Mouse (Mus musculus) spleen, adult 2 months (tissue): Measurements from ENCODE around the gene Tgif1. TPM values are rescaled to one million over a fixed set of nuclear protein-coding genes. Genes with fewer than 3 reads are reported as not detected.
A peak's percentile ranks its signal among the peaks of the same experiment; 100 is the strongest.
"Not testable (repeated sequence)": the region's sequence is repeated elsewhere in the genome, so short reads cannot be mapped to it uniquely, and the experiment has no call there.

Experiments used
- DNase-seq, 2 experiments: peaks; one replicate each; pipeline versions ENCODE4 v3.0.0 to v3.0.0-alpha.2; 2012 to 2021; ENCODE audit warnings: low spot score in 2 of 2, low read depth in 1 of 2
- H3K27ac ChIP-seq: fragments of 200-500 bp; 2 replicates; pipeline ENCODE4 v1.5.1; 2012; ENCODE audit warnings: low read length, inconsistent platforms; ENCODE audit not compliant: insufficient read depth
- H3K27me3 ChIP-seq: fragments of 200-500 bp; 2 replicates; pipeline ENCODE4 v1.6.1; 2012; ENCODE audit warnings: mild to moderate bottlenecking, moderate library complexity, low read length, inconsistent platforms; ENCODE audit not compliant: control insufficient read depth, insufficient read depth
- H3K36me3 ChIP-seq: fragments of 200-500 bp; 2 replicates; pipeline ENCODE4 v1.6.1; 2012; ENCODE audit warnings: mild to moderate bottlenecking, low read length, inconsistent platforms; ENCODE audit not compliant: control insufficient read depth, insufficient read depth
- H3K4me1 ChIP-seq: fragments of 200-500 bp; 2 replicates; pipeline ENCODE4 v1.6.1; 2011; ENCODE audit warnings: inconsistent platforms; ENCODE audit not compliant: control insufficient read depth, insufficient read depth, insufficient read length
- H3K4me3 ChIP-seq: fragments of 200-500 bp; 2 replicates; pipeline ENCODE4 v1.5.1; 2011; ENCODE audit warnings: mild to moderate bottlenecking, inconsistent platforms; ENCODE audit not compliant: insufficient read depth, insufficient read length; ENCODE audit errors: extremely low read depth
- CTCF ChIP-seq: fragments of 200-500 bp; IDR thresholded peaks from 2 replicates; pipeline ENCODE4 v1.5.1; 2011; ENCODE audit warnings: mild to moderate bottlenecking, inconsistent platforms; ENCODE audit not compliant: insufficient read depth, insufficient read length, insufficient replicate concordance; ENCODE audit errors: extremely low read depth
- POLR2A ChIP-seq: fragments of 200-500 bp; IDR thresholded peaks from 2 replicates; pipeline ENCODE4 v1.6.1; 2011; ENCODE audit warnings: low read depth, low read length, inconsistent platforms
- WGBS: fragments of 180-500 bp; shearing (Covaris S2); methylation state at CpG from one replicate; pipeline ENCODE4 v1.1.7; 2018; 5-methylcytosine and 5-hydroxymethylcytosine counted together
- polyA plus RNA-seq: library from polyadenylated mRNA; depleted of rRNA; stranded (reverse); fragments of >200 nt; gene quantifications from 2 replicates; pipeline ENCODE4 v1.2.3, GENCODE M21; 2012

The Tgif1 gene
- polyA plus RNA-seq, 1 experiment, result 22.2 TPM

DNA sequence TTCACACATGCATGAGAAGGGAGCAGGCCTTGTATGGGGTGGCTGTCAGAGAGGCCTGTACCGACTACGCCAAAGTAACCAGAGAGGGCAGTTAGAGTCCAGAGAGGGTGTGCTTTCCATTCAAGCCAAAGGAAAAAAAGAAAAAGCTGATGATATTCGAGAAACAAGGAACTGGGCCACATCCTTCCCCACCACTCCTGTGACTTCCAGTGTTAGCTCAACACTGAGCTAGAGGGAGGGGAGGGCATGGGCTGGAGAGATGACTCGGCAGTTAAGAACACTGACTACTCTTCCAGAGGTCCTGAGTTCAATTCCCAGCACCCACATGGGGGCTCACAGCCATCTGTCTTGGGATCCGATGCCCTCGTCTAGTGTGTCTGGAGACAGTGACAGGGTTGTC, 24.1 kb downstream of the Tgif1 start:
- no peak for DNase-seq
- WGBS, result 75% methylated on average over 6 of the region's 6 CpGs

DNA sequence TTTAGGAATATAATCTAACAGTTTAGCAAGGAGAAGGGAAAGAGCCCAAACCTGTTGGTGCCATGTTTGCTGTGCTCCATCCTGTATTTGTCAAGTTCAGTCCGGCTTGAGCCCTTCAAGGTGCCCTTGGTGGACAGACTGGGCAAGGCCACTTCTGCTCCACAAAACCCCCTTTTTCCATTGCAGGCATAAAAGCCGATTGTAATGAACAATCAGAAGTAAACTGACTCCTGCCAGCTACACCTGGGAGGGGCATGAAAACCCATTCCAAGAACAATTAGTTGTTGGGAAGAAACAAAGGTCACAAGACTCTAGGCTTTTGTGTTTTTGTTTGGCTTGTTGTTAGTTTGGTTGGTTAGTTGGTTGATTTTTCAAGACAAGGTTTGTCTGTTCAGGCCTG, 24.8 kb downstream of the Tgif1 start:
- no peaks in the 10 kb centered on the region for H3K4me1 ChIP-seq
- TF ChIP-seq POLR2A (no peak), CTCF (no peak)
- 89% methylated on average over 2 of the region's 2 CpGs for WGBS
- DNase-seq, result no peak
- H3K27me3 ChIP-seq, result no peaks in the 10 kb centered on the region
- H3K36me3 ChIP-seq, result no peaks in the 10 kb centered on the region
- no peak overlapping the region for H3K4me3 ChIP-seq
- no peak overlapping the region for H3K27ac ChIP-seq

More for the DNA sequence above, 24.1 kb downstream of the Tgif1 start:
- Histone ChIP-seq H3K27me3 (no peaks in the 10 kb centered on the region), H3K36me3 (no peaks in the 10 kb centered on the region), H3K27ac (no peak overlapping the region), H3K4me3 (no peak overlapping the region), H3K4me1 (no peaks in the 10 kb centered on the region)
- TF ChIP-seq CTCF, result no peak
- no peak for TF ChIP-seq POLR2A

DNA sequence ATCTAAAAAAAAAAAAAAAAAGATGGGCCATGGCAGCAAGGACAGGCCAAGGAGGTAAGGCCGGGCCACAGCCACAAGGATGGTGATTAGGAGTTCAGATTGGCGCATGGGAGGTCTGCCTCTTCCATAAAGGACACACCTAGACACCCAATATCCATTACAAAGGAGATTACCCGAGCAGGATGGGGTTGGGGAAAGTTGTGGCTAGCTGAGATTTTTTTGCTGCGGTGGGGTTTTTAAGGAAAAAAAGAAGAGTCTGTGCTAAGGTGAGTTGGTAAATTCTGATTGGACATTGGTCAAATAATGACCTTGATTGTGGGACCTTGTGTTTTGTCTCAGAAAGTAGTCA, 25.2 kb downstream of the Tgif1 start:
- WGBS, result 91% methylated on average over 4 of the region's 4 CpGs
- no peak overlapping the region for H3K4me3 ChIP-seq
- H3K27me3 ChIP-seq, result no peaks in the 10 kb centered on the region
- TF ChIP-seq CTCF (no peak), POLR2A (no peak)
- H3K4me1 ChIP-seq, result no peaks in the 10 kb centered on the region
- no peak for DNase-seq
- H3K36me3 ChIP-seq, result no peaks in the 10 kb centered on the region
- no peak overlapping the region for H3K27ac ChIP-seq

- not testable (repeated sequence) for H3K36me3 ChIP-seq, DNase-seq, H3K4me1 ChIP-seq, H3K4me3 ChIP-seq, H3K27ac ChIP-seq, H3K27me3 ChIP-seq
- 83% methylated on average over 11 of the region's 11 CpGs for WGBS
These were observed 25.7 kb downstream of the Tgif1 start for GRCm38 (mm10) chr17:70827463-70828179.

DNA sequence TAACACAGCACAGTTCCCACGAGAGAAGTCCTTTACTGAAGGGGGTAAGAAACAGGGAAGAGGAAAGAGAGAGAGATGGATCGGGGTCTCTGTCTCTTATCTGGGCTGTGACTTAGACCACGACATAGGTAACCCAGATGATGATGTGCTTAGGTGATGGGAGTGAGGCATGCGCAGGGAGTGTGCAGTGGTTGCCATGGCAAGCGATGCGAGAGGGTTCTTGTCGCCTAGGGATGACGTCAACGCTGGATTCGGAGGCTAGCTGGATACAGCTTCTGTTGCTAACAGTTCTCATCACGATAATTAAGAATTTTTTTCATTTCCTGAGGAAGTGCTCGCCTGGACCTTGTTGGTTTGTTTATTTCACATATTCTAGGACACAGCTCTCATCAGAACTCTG, 27.1 kb downstream of the Tgif1 start:
- no peak overlapping the region for H3K27ac ChIP-seq
- 78% methylated on average over 12 of the region's 12 CpGs for whole genome bisulfite sequencing

DNA sequence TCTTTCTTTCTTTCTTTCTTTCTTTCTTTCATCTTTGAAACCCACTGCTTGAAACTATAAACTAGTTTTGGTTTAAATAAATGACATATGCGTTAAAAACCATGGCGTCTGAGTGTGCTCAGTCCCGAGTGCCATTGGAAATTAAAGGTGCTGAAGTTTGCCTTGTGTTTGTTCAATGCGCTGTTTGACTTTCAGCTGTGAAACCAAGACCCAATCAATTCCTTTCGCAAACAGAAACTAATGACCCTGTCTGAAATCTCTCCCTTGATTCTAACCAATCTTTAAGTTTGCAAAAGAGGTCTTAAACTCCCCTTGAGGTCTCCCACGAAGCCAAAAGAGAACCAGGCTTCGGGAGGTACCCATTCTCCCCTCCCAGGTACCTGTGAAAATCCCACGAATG, 30.3 kb downstream of the Tgif1 start:
- 82% methylated on average over 8 of the region's 8 CpGs for WGBS
- H3K4me3 ChIP-seq, result no peak overlapping the region
- H3K36me3 ChIP-seq, result no peaks in the 10 kb centered on the region
- H3K4me1 ChIP-seq, result no peaks in the 10 kb centered on the region
- H3K27ac ChIP-seq, result no peak overlapping the region
- TF ChIP-seq CTCF, result no peak
- no peak for TF ChIP-seq POLR2A
- no peak for DNase-seq
- no peaks in the 10 kb centered on the region for H3K27me3 ChIP-seq

More for the DNA sequence above, 27.1 kb downstream of the Tgif1 start:
- Histone ChIP-seq H3K4me3 (no peak overlapping the region), H3K27me3 (no peaks in the 10 kb centered on the region), H3K4me1 (no peaks in the 10 kb centered on the region), H3K36me3 (no peaks in the 10 kb centered on the region)
- DNase-seq, result no peak
- TF ChIP-seq POLR2A (no peak), CTCF (no peak)

- 2% methylated on average over 51 of the region's 51 CpGs for WGBS
- H3K27ac ChIP-seq, result no peak overlapping the region
- peak overlapping the region; percentile 42; the same call in 1 of the 2 replicates for H3K4me3 ChIP-seq
- 0 out of 2 replicates have a peak, but pooled peaks cover 2% of the 10 kb centered on the region for H3K27me3 ChIP-seq
- no peak for DNase-seq
- no peak for TF ChIP-seq CTCF
- no peak for TF ChIP-seq POLR2A
- no peaks in the 10 kb centered on the region for H3K36me3 ChIP-seq
- no peaks in the 10 kb centered on the region; the same call in 1 of the 2 replicates for H3K4me1 ChIP-seq
These were observed 35.4 kb downstream of the Tgif1 start for GRCm38 (mm10) chr17:70817862-70818451.
